8 mouse cellular contexts compared by ENCODE assay signal in genomic region chr9:64918560-64918959, GRCm38 (mm10). TPM values are rescaled to one million over a fixed set of nuclear protein-coding genes. Genes with fewer than 3 reads are reported as not detected.
A peak's percentile ranks its signal among the peaks of the same experiment; 100 is the strongest.
DNase-seq lines count a peak whose midpoint lies in the region; ATAC-seq and TF ChIP-seq lines count a peak whose summit lies in the region.

No protein-coding gene starts in this region.

- peak overlapping the region; percentile 22; the same call in 1 of the 2 replicates for H3K4me3 ChIP-seq in kidney, postnatal 0 days (replicated peaks; ENCODE audit: low read depth, low read length)
- peak overlapping the region; percentile 18 for H3K4me3 ChIP-seq in hindbrain, embryonic 12.5 days

- no peaks in the 10 kb centered on the region for H3K9me3 ChIP-seq in kidney, postnatal 0 days (replicated peaks; ENCODE audit: low read length)
- H3K9me3 ChIP-seq in hindbrain, embryonic 12.5 days (replicated peaks): 0 out of 2 replicates have a peak, but pooled peaks cover 2% of the 10 kb centered on the region

- DNase-seq in kidney, postnatal 0 days (ENCODE audit: low spot score): peak; percentile 54
- DNase-seq in kidney, adult 9 months: no peak
- peak; percentile 36 for DNase-seq in c-Kit-positive CD71-negative TER-119-negative erythroid progenitor cells, embryonic 14.5 days (ENCODE audit: low read depth)
- peak; percentile 24 for DNase-seq in lung, postnatal 36 days
- DNase-seq in right cerebral cortex, postnatal 25 days: no peak
- no peak for DNase-seq in left cerebral cortex, adult 8-10 months (ENCODE audit: low spot score in 2 of 2)
- no peak for DNase-seq in ovary, postnatal 10 days (ENCODE audit: low spot score)

- ATAC-seq in kidney, postnatal 0 days (replicated peaks; ENCODE audit: low FRiP score, low read depth): no peak
- no peak for ATAC-seq in hindbrain, embryonic 12.5 days (ENCODE audit: low FRiP score)

- 0 out of 2 replicates have a peak overlapping the region, but pooled peaks have one; percentile 23 for H3K9ac ChIP-seq in kidney, postnatal 0 days (ENCODE audit: low read depth, low read length)
- no peak overlapping the region for H3K9ac ChIP-seq in hindbrain, embryonic 12.5 days

- H3K36me3 ChIP-seq in kidney, postnatal 0 days (ENCODE audit: insufficient read depth, low read length): no peaks in the 10 kb centered on the region
- peaks cover 10% of the 10 kb centered on the region for H3K36me3 ChIP-seq in hindbrain, embryonic 12.5 days

- WGBS in kidney, postnatal 0 days: 47% methylated on average over 16 of the region's 16 CpGs
- WGBS in hindbrain, embryonic 12.5 days: 45% methylated on average over 16 of the region's 16 CpGs

- H3K4me1 ChIP-seq in kidney, postnatal 0 days (replicated peaks; ENCODE audit: insufficient read depth, low read length): no peaks in the 10 kb centered on the region
- H3K4me1 ChIP-seq in hindbrain, embryonic 12.5 days: no peaks in the 10 kb centered on the region

- H3K4me2 ChIP-seq in kidney, postnatal 0 days (ENCODE audit: low read length): peak overlapping the region; percentile 46
- H3K4me2 ChIP-seq in hindbrain, embryonic 12.5 days (replicated peaks): peak overlapping the region; percentile 38

- no peak overlapping the region for H3K27ac ChIP-seq in kidney, postnatal 0 days
- no peak overlapping the region for H3K27ac ChIP-seq in hindbrain, embryonic 12.5 days

- no peaks in the 10 kb centered on the region for H3K27me3 ChIP-seq in kidney, postnatal 0 days (ENCODE audit: insufficient read depth, low read length)
- H3K27me3 ChIP-seq in hindbrain, embryonic 12.5 days: no peaks in the 10 kb centered on the region

- no peak for TF ChIP-seq CTCF in kidney, postnatal 0 days (IDR thresholded peaks at IDR 0.05; ENCODE audit: low read depth)

RNA-seq across cellular contexts. Expression of gene Slc24a1, which starts 32.8 kb away (rescaled TPM):
- polyA plus RNA-seq in kidney, postnatal 0 days (2015; fragmentation: Nextera tagmentation; extraction: Ambion mirVana): 0.04 TPM in 1 of 2 replicates, not detected in the other
- 0.05 and 0.07 TPM in 2 replicates for polyA plus RNA-seq in hindbrain, embryonic 12.5 days (2016; fragmentation: Nextera tagmentation; extraction: Ambion mirVana)
- total RNA-seq in left cerebral cortex, adult 8-10 months (2022): under 1 TPM; 0.23 to 0.58 (median 0.28) TPM

RNA-seq across cellular contexts. Expression of gene Ints14, which starts 42.1 kb away (rescaled TPM):
- 45.3 and 47.1 TPM in 2 replicates for polyA plus RNA-seq in kidney, postnatal 0 days (2015; fragmentation: Nextera tagmentation; extraction: Ambion mirVana)
- 49.6 and 58.6 TPM in 2 replicates for polyA plus RNA-seq in hindbrain, embryonic 12.5 days (2016; fragmentation: Nextera tagmentation; extraction: Ambion mirVana)
- 10 to 100 TPM; 17.7 to 20.8 (median 18.8) TPM for total RNA-seq in left cerebral cortex, adult 8-10 months (2022)

Comparison
In these comparisons a context has a peak if more than half of its experiments do, and no peak if none do; other contexts are left out.
1. DNase-seq: peak in kidney, postnatal 0 days (single experiment), c-Kit-positive CD71-negative TER-119-negative erythroid progenitor cells, embryonic 14.5 days (single experiment) and lung, postnatal 36 days (single experiment); none in kidney, adult 9 months (single experiment), right cerebral cortex, postnatal 25 days (single experiment), left cerebral cortex, adult 8-10 months (0 of 2) and ovary, postnatal 10 days (single experiment).